Mouse (Mus musculus) hindbrain, embryonic 16.5 days (tissue): ENCODE data around the gene Trpm8. TPM values are rescaled to one million over a fixed set of nuclear protein-coding genes. Genes with fewer than 3 reads are reported as not detected.
A peak's percentile ranks its signal among the peaks of the same experiment; 100 is the strongest.

Experiments
- ATAC-seq: fragments of 200-750 bp; cut with Nextera tagmentation; 2 replicates; pipeline ENCODE4 v1.8.0; 2017; ENCODE audit warnings: moderate TSS enrichment, moderate library complexity
- H3K27ac ChIP-seq: fragments of 300-500 bp; sonication (generic); 2 replicates; pipeline ENCODE4 v1.5.1; 2014; ENCODE audit warnings: low read depth, mild to moderate bottlenecking, control low read depth, low read length, moderate library complexity
- H3K27me3 ChIP-seq: fragments of 300-500 bp; sonication (generic); replicated peaks from 2 replicates; pipeline ENCODE4 v1.6.1; 2014; ENCODE audit warnings: low read length; ENCODE audit not compliant: control insufficient read depth, insufficient read depth
- H3K36me3 ChIP-seq: fragments of 300-500 bp; sonication (generic); 2 replicates; pipeline ENCODE4 v1.6.1; 2014; ENCODE audit warnings: mild to moderate bottlenecking, low read length, moderate library complexity, mixed read lengths; ENCODE audit not compliant: control insufficient read depth, insufficient read depth
- H3K4me1 ChIP-seq: fragments of 300-500 bp; sonication (generic); 2 replicates; pipeline ENCODE4 v1.6.1; 2014; ENCODE audit warnings: low read depth, low read length; ENCODE audit not compliant: control insufficient read depth, insufficient read depth
- H3K4me2 ChIP-seq: fragments of 300-500 bp; sonication (generic); 2 replicates; pipeline ENCODE4 v1.6.1; 2014; ENCODE audit warnings: mild to moderate bottlenecking, low read length, control low read depth, moderate library complexity
- H3K4me3 ChIP-seq: fragments of 300-500 bp; sonication (generic); 2 replicates; pipeline ENCODE4 v1.5.1; 2014; ENCODE audit warnings: mild to moderate bottlenecking, low read length, control low read depth, moderate library complexity
- H3K9ac ChIP-seq: fragments of 300-500 bp; sonication (generic); 2 replicates; pipeline ENCODE4 v1.6.1; 2014; ENCODE audit warnings: low read depth, mild to moderate bottlenecking, control low read depth, low read length, moderate library complexity
- H3K9me3 ChIP-seq: fragments of 300-500 bp; sonication (generic); 2 replicates; pipeline ENCODE4 v1.6.1; 2014; ENCODE audit warnings: mild to moderate bottlenecking, low read length, moderate library complexity; ENCODE audit not compliant: control insufficient read depth
- WGBS: fragments of 180-500 bp; shearing (Covaris S2); extraction: QIAGEN DNeasy Blood & Tissue Kit; methylation state at CpG from one replicate; pipeline ENCODE4 v1.1.7; 2014; 5-methylcytosine and 5-hydroxymethylcytosine counted together
- polyA plus RNA-seq: library from polyadenylated mRNA; unstranded; fragments of >200 nt; fragmentation: Nextera tagmentation; extraction: Ambion mirVana; gene quantifications from 2 replicates; pipeline ENCODE4 v1.2.1, GENCODE M21; 2015

Trpm8 gene
- polyA plus RNA-seq, 1 experiment from 2014 or later = 0.10 TPM

GRCm38 (mm10) chr1:88275698-88276523 lies 1.6 kb upstream of the Trpm8 start:
- H3K36me3 ChIP-seq = peaks cover 17% of the 10 kb centered on the region
- peak overlapping the region; percentile 78 for H3K9ac ChIP-seq
- no peaks in the 10 kb centered on the region for H3K27me3 ChIP-seq
- peaks cover 19% of the 10 kb centered on the region for H3K4me1 ChIP-seq
- peak overlapping the region; percentile 68 for H3K4me2 ChIP-seq
- peak overlapping the region; percentile 51 for H3K4me3 ChIP-seq
- 0 out of 2 replicates have a peak, but pooled peaks cover 2% of the 10 kb centered on the region for H3K9me3 ChIP-seq
- no peak for ATAC-seq
- no peak overlapping the region for H3K27ac ChIP-seq
- 67% methylated on average over 13 of the region's 13 CpGs for WGBS

GRCm38 (mm10) chr1:88276524-88277097 lies 850 bp upstream of the Trpm8 start:
- ATAC-seq = peak; percentile 41
- peak overlapping the region; percentile 68 for H3K4me2 ChIP-seq

GRCm38 (mm10) chr1:88277818-88278511 lies 504 bp downstream of the Trpm8 start:
- peaks cover 4% of the 10 kb centered on the region; the same call in 1 of the 2 replicates for H3K9me3 ChIP-seq
- no peaks in the 10 kb centered on the region for H3K27me3 ChIP-seq
- WGBS = 67% methylated on average over 18 of the region's 18 CpGs
- H3K27ac ChIP-seq = peak overlapping the region; percentile 72
- peak overlapping the region; percentile 51 for H3K4me3 ChIP-seq
- H3K36me3 ChIP-seq = peaks cover 13% of the 10 kb centered on the region
- H3K9ac ChIP-seq = peak overlapping the region; percentile 78
- ATAC-seq = peak; percentile 0
- peak overlapping the region; percentile 68 for H3K4me2 ChIP-seq
- H3K4me1 ChIP-seq = peaks cover 19% of the 10 kb centered on the region

More at GRCm38 (mm10) chr1:88276524-88277097, 850 bp upstream of the Trpm8 start:
- peak overlapping the region; percentile 78 for H3K9ac ChIP-seq
- 27% methylated on average over 10 of the region's 10 CpGs for WGBS
- H3K4me3 ChIP-seq = peak overlapping the region; percentile 51
- H3K36me3 ChIP-seq = peaks cover 17% of the 10 kb centered on the region
- peaks cover 2% of the 10 kb centered on the region; the same call in 1 of the 2 replicates for H3K9me3 ChIP-seq
- H3K27me3 ChIP-seq = no peaks in the 10 kb centered on the region
- peaks cover 19% of the 10 kb centered on the region for H3K4me1 ChIP-seq
- peak overlapping the region; percentile 72 for H3K27ac ChIP-seq

- WGBS = 72% methylated on average over 9 of the region's 9 CpGs
- Histone ChIP-seq H3K4me3 (no peak overlapping the region), H3K4me2 (no peak overlapping the region), H3K36me3 (0 out of 2 replicates have a peak, but pooled peaks cover 4% of the 10 kb centered on the region), H3K9ac (no peak overlapping the region), H3K27ac (no peak overlapping the region), H3K4me1 (peaks cover 19% of the 10 kb centered on the region), H3K27me3 (no peaks in the 10 kb centered on the region), H3K9me3 (peaks cover 16% of the 10 kb centered on the region)
- ATAC-seq = no peak
Measured at GRCm38 (mm10) chr1:88279111-88280005, 1.9 kb downstream of the Trpm8 start.

- Histone ChIP-seq H3K4me3 (no peak overlapping the region), H3K36me3 (no peaks in the 10 kb centered on the region), H3K9ac (no peak overlapping the region), H3K9me3 (peaks cover 24% of the 10 kb centered on the region), H3K27me3 (no peaks in the 10 kb centered on the region), H3K4me2 (no peak overlapping the region), H3K27ac (no peak overlapping the region), H3K4me1 (peaks cover 19% of the 10 kb centered on the region)
- 75% methylated on average over 15 of the region's 15 CpGs for WGBS
- no peak for ATAC-seq
Measured at GRCm38 (mm10) chr1:88280006-88280690, 2.7 kb downstream of the Trpm8 start.

- H3K4me2 ChIP-seq = no peak overlapping the region
- H3K9me3 ChIP-seq = peaks cover 40% of the 10 kb centered on the region
- no peak overlapping the region for H3K4me3 ChIP-seq
- no peak overlapping the region for H3K27ac ChIP-seq
- no peak overlapping the region for H3K9ac ChIP-seq
- H3K27me3 ChIP-seq = no peaks in the 10 kb centered on the region
- no peak for ATAC-seq
- H3K36me3 ChIP-seq = no peaks in the 10 kb centered on the region
- H3K4me1 ChIP-seq = peaks cover 5% of the 10 kb centered on the region; the same call in 1 of the 2 replicates
- WGBS = 67% methylated on average over 3 of the region's 3 CpGs
Measured at GRCm38 (mm10) chr1:88282301-88282700, 4.8 kb downstream of the Trpm8 start.

GRCm38 (mm10) chr1:88283376-88284227 lies 6.1 kb downstream of the Trpm8 start:
- no peak overlapping the region for H3K4me3 ChIP-seq
- no peak for ATAC-seq
- H3K9ac ChIP-seq = no peak overlapping the region
- H3K4me2 ChIP-seq = no peak overlapping the region
- 82% methylated on average over 15 of the region's 15 CpGs for WGBS
- H3K36me3 ChIP-seq = no peaks in the 10 kb centered on the region
- H3K4me1 ChIP-seq = no peaks in the 10 kb centered on the region
- H3K27ac ChIP-seq = no peak overlapping the region
- no peaks in the 10 kb centered on the region for H3K27me3 ChIP-seq
- peaks cover 47% of the 10 kb centered on the region for H3K9me3 ChIP-seq
